Mouse (Mus musculus): ENCODE results near the gene Vars. TPM values are rescaled to one million over a fixed set of nuclear protein-coding genes. Genes with fewer than 3 reads are reported as not detected.
A peak's percentile ranks its signal among the peaks of the same experiment; 100 is the strongest.
"Not testable (repeated sequence)": the region's sequence is repeated elsewhere in the genome, so short reads cannot be mapped to it uniquely, and the experiment has no call there.

Gene Vars
- polyA plus RNA-seq, 1 experiment from 2014 or later: 114 TPM

- Histone ChIP-seq H3K4me2 (ENCODE audit: low read depth) (peak overlapping the region; percentile 26), H3K4me3 (ENCODE audit: low read depth, low read length) (peak overlapping the region; percentile 8; the same call in 1 of the 2 replicates), H3K9ac (ENCODE audit: low read length) (peak overlapping the region; percentile 7), H3K9me3 (ENCODE audit: control insufficient read depth, low read length) (no peaks in the 10 kb centered on the region), H3K27me3 (ENCODE audit: control insufficient read depth, insufficient read depth, low read length) (no peaks in the 10 kb centered on the region), H3K4me1 (ENCODE audit: control insufficient read depth, insufficient read depth, low read length) (peaks cover 2% of the 10 kb centered on the region; the same call in 1 of the 2 replicates), H3K27ac (ENCODE audit: low read depth, low read length) (no peak overlapping the region), H3K36me3 (ENCODE audit: control insufficient read depth, insufficient read depth, low read length) (no peaks in the 10 kb centered on the region)
- ATAC-seq (ENCODE audit: insufficient read depth, low FRiP score, low TSS enrichment) (no peak), DNase-seq (ENCODE audit: low spot score) (peak; percentile 52)
- 31% methylated on average over 19 of the region's 19 CpGs for WGBS
Observed at GRCm38 (mm10) chr17:35029691-35030532, 29.1 kb downstream of the Vars start.

GRCm38 (mm10) chr17:35031272-35031671, 30.5 kb downstream of the Vars start:
- ATAC-seq (ENCODE audit: insufficient read depth, low FRiP score, low TSS enrichment): no peak
- Histone ChIP-seq H3K36me3 (ENCODE audit: control insufficient read depth, insufficient read depth, low read length) (no peaks in the 10 kb centered on the region), H3K9me3 (ENCODE audit: control insufficient read depth, low read length) (no peaks in the 10 kb centered on the region), H3K9ac (ENCODE audit: low read length) (no peak overlapping the region), H3K4me2 (ENCODE audit: low read depth) (no peak overlapping the region), H3K4me1 (ENCODE audit: control insufficient read depth, insufficient read depth, low read length) (peaks cover 2% of the 10 kb centered on the region; the same call in 1 of the 2 replicates), H3K4me3 (ENCODE audit: low read depth, low read length) (no peak overlapping the region), H3K27me3 (ENCODE audit: control insufficient read depth, insufficient read depth, low read length) (no peaks in the 10 kb centered on the region), H3K27ac (ENCODE audit: low read depth, low read length) (no peak overlapping the region)
- no peak for DNase-seq (ENCODE audit: low spot score)
- WGBS: 87% methylated on average over 11 of the region's 11 CpGs

DNA sequence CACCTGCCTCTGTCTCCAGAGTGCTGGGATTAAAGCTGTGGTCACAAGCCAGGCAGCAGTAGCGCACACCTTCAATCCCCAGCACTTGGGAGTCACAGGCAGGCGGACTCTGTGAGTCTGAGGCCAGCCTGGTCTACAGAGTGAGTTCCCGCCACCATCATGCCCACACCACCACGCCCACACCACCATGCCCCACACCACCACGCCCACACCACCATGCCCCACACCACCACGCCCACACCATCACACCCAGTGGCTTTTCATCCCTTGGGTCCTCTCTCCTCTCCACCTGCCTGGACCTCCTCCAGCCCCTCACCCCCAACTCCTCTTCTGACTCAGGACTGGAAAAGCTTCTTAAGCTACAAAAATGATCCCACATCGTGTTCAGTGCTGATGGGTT, 31.1 kb downstream of the Vars start:
- Histone ChIP-seq H3K4me2 (ENCODE audit: low read depth) (no peak overlapping the region), H3K9ac (ENCODE audit: low read length) (no peak overlapping the region), H3K36me3 (ENCODE audit: control insufficient read depth, insufficient read depth, low read length) (no peaks in the 10 kb centered on the region), H3K27ac (ENCODE audit: low read depth, low read length) (no peak overlapping the region), H3K4me1 (ENCODE audit: control insufficient read depth, insufficient read depth, low read length) (peaks cover 2% of the 10 kb centered on the region; the same call in 1 of the 2 replicates), H3K9me3 (ENCODE audit: control insufficient read depth, low read length) (no peaks in the 10 kb centered on the region), H3K4me3 (ENCODE audit: low read depth, low read length) (no peak overlapping the region), H3K27me3 (ENCODE audit: control insufficient read depth, insufficient read depth, low read length) (no peaks in the 10 kb centered on the region)
- ATAC-seq (ENCODE audit: insufficient read depth, low FRiP score, low TSS enrichment) (no peak), DNase-seq (ENCODE audit: low spot score) (no peak)
- 84% methylated on average over 7 of the region's 7 CpGs for WGBS

- H3K27me3 ChIP-seq (ENCODE audit: control insufficient read depth, insufficient read depth, low read length): no peaks in the 10 kb centered on the region
- no peaks in the 10 kb centered on the region for H3K9me3 ChIP-seq (ENCODE audit: control insufficient read depth, low read length)
- H3K4me2 ChIP-seq (ENCODE audit: low read depth): no peak overlapping the region
- no peak overlapping the region for H3K27ac ChIP-seq (ENCODE audit: low read depth, low read length)
- ATAC-seq (ENCODE audit: insufficient read depth, low FRiP score, low TSS enrichment) (no peak), DNase-seq (ENCODE audit: low spot score) (no peak)
- WGBS: 72% methylated on average over 8 of the region's 8 CpGs
- H3K4me3 ChIP-seq (ENCODE audit: low read depth, low read length): no peak overlapping the region
- no peaks in the 10 kb centered on the region for H3K36me3 ChIP-seq (ENCODE audit: control insufficient read depth, insufficient read depth, low read length)
- peaks cover 2% of the 10 kb centered on the region; the same call in 1 of the 2 replicates for H3K4me1 ChIP-seq (ENCODE audit: control insufficient read depth, insufficient read depth, low read length)
- no peak overlapping the region for H3K9ac ChIP-seq (ENCODE audit: low read length)
Observed at GRCm38 (mm10) chr17:35032323-35032870, 31.6 kb downstream of the Vars start.

GRCm38 (mm10) chr17:35033703-35034102, 32.9 kb downstream of the Vars start:
- H3K27ac ChIP-seq (ENCODE audit: low read depth, low read length); DNase-seq (ENCODE audit: low spot score): not testable (repeated sequence)

DNA sequence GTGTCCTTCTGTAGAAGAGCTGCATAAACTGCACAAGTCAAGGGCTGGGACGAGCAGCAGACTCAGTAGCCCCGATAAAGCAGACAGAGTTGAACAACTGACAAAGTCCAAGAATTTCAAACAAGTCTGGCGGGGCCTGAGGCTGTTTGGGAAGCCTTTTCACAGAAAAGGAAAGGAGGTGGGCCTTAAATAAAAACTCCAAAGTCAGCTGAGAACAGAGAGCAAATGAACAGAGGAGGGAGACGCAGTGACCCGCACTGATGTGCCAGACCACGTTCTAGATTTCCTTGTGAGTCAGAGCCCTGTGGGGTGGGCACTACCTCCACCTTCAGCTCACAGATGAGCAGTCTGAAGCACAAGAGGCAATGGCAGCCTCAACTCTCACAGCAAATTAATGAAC, 34.1 kb downstream of the Vars start:
- H3K36me3 ChIP-seq (ENCODE audit: control insufficient read depth, insufficient read depth, low read length): no peaks in the 10 kb centered on the region
- no peak overlapping the region for H3K4me3 ChIP-seq (ENCODE audit: low read depth, low read length)
- ATAC-seq (ENCODE audit: insufficient read depth, low FRiP score, low TSS enrichment) (no peak), DNase-seq (ENCODE audit: low spot score) (no peak)
- no peak overlapping the region for H3K9ac ChIP-seq (ENCODE audit: low read length)
- H3K27ac ChIP-seq (ENCODE audit: low read depth, low read length): no peak overlapping the region
- H3K9me3 ChIP-seq (ENCODE audit: control insufficient read depth, low read length): no peaks in the 10 kb centered on the region
- no peak overlapping the region for H3K4me2 ChIP-seq (ENCODE audit: low read depth)
- H3K27me3 ChIP-seq (ENCODE audit: control insufficient read depth, insufficient read depth, low read length): no peaks in the 10 kb centered on the region
- no peaks in the 10 kb centered on the region; the same call in 1 of the 2 replicates for H3K4me1 ChIP-seq (ENCODE audit: control insufficient read depth, insufficient read depth, low read length)
- 80% methylated on average over 6 of the region's 6 CpGs for WGBS

More at GRCm38 (mm10) chr17:35033703-35034102, 32.9 kb downstream of the Vars start:
- not testable (repeated sequence) for H3K9ac ChIP-seq (ENCODE audit: low read length); H3K9me3 ChIP-seq (ENCODE audit: control insufficient read depth, low read length); ATAC-seq (ENCODE audit: insufficient read depth, low FRiP score, low TSS enrichment); H3K4me2 ChIP-seq (ENCODE audit: low read depth); H3K36me3 ChIP-seq (ENCODE audit: control insufficient read depth, insufficient read depth, low read length); H3K4me1 ChIP-seq (ENCODE audit: control insufficient read depth, insufficient read depth, low read length); H3K27me3 ChIP-seq (ENCODE audit: control insufficient read depth, insufficient read depth, low read length); H3K4me3 ChIP-seq (ENCODE audit: low read depth, low read length)
- 81% methylated on average over 1 of the region's 1 CpGs for WGBS

- Histone ChIP-seq H3K27me3 (ENCODE audit: control insufficient read depth, insufficient read depth, low read length) (no peaks in the 10 kb centered on the region), H3K4me3 (ENCODE audit: low read depth, low read length) (no peak overlapping the region), H3K4me2 (ENCODE audit: low read depth) (no peak overlapping the region), H3K36me3 (ENCODE audit: control insufficient read depth, insufficient read depth, low read length) (no peaks in the 10 kb centered on the region), H3K9me3 (ENCODE audit: control insufficient read depth, low read length) (no peaks in the 10 kb centered on the region), H3K27ac (ENCODE audit: low read depth, low read length) (no peak overlapping the region), H3K4me1 (ENCODE audit: control insufficient read depth, insufficient read depth, low read length) (no peaks in the 10 kb centered on the region), H3K9ac (ENCODE audit: low read length) (no peak overlapping the region)
- 86% methylated on average over 11 of the region's 11 CpGs for WGBS
- DNase-seq (ENCODE audit: low spot score): no peak
- ATAC-seq (ENCODE audit: insufficient read depth, low FRiP score, low TSS enrichment): no peak
Observed at GRCm38 (mm10) chr17:35039121-35039873, 38.5 kb downstream of the Vars start.

DNA sequence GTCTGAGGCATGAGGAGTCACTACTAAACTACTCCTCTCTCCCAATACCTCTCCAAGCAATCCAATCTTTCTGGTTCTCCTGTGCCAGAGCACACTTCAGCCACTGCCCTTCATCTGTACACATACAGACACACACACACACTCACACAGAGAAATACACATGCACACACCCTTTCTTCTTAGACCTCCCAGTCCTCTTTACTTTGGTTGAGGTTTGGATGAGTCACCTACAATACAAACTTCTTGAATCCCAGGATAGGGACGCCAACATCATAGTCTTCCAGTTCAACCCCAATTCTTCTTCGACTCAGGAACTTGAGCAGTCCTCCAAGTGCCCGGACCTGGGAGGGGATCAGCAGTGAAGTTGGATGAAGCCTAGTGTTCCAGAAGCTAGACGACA, 43.0 kb downstream of the Vars start:
- H3K9me3 ChIP-seq (ENCODE audit: control insufficient read depth, low read length): no peaks in the 10 kb centered on the region
- H3K36me3 ChIP-seq (ENCODE audit: control insufficient read depth, insufficient read depth, low read length): no peaks in the 10 kb centered on the region
- no peaks in the 10 kb centered on the region for H3K27me3 ChIP-seq (ENCODE audit: control insufficient read depth, insufficient read depth, low read length)
- ATAC-seq (ENCODE audit: insufficient read depth, low FRiP score, low TSS enrichment) (no peak), DNase-seq (ENCODE audit: low spot score) (no peak)
- H3K4me3 ChIP-seq (ENCODE audit: low read depth, low read length): no peak overlapping the region
- H3K4me2 ChIP-seq (ENCODE audit: low read depth): no peak overlapping the region
- H3K27ac ChIP-seq (ENCODE audit: low read depth, low read length): no peak overlapping the region
- WGBS: 87% methylated on average over 4 of the region's 4 CpGs
- peaks cover 5% of the 10 kb centered on the region; the same call in 1 of the 2 replicates for H3K4me1 ChIP-seq (ENCODE audit: control insufficient read depth, insufficient read depth, low read length)
- H3K9ac ChIP-seq (ENCODE audit: low read length): no peak overlapping the region

Measured in neural tube, embryonic 11.5 days (tissue).